Mouse (Mus musculus) CH12.LX (cell line): ENCODE measurements around the gene Rrbp1. TPM values are rescaled to one million over a fixed set of nuclear protein-coding genes. Genes with fewer than 3 reads are reported as not detected.

Experiments
- DNase-seq: peaks from one replicate; pipeline ENCODE4 v3.0.0-alpha.2; 2013; ENCODE audit errors: extremely low read depth
- H3K27ac ChIP-seq: 2 replicates; pipeline ENCODE4 v1.5.1; 2012; ENCODE audit warnings: low read depth, mild to moderate bottlenecking, control low read depth, moderate library complexity; ENCODE audit not compliant: insufficient read depth
- H3K27me3 ChIP-seq: replicated peaks from 2 replicates; pipeline ENCODE3; 2012; ENCODE audit warnings: inconsistent platforms
- H3K36me3 ChIP-seq, 2 experiments: replicated peaks in 1 of 2; 2 replicates each; pipeline versions ENCODE3 to v1.6.1; 2012; ENCODE audit warnings: inconsistent platforms in 1 of 2, low read length in 1 of 2, mild to moderate bottlenecking in 1 of 2, mixed read lengths in 1 of 2, moderate library complexity in 1 of 2; ENCODE audit not compliant: control insufficient read depth in 1 of 2, insufficient read depth in 1 of 2
- H3K4me1 ChIP-seq, 2 experiments: 2 replicates each; pipeline ENCODE4 v1.6.1; 2012; ENCODE audit warnings: inconsistent platforms in 1 of 2, moderate library complexity in 1 of 2; ENCODE audit not compliant: insufficient read depth in 2 of 2, control insufficient read depth in 1 of 2
- H3K4me2 ChIP-seq: 2 replicates; pipeline ENCODE4 v1.6.1; 2012; ENCODE audit warnings: low read depth, mild to moderate bottlenecking, control low read depth; ENCODE audit not compliant: poor library complexity, insufficient read depth, severe bottlenecking
- H3K4me3 ChIP-seq, 3 experiments: fragments of 150-350 bp in 1 of 3; sonication (generic) in 1 of 3; replicated peaks in 1 of 3; 2 replicates each; pipeline versions ENCODE3 to v1.5.1; 2011 to 2012; ENCODE audit warnings: low read depth in 2 of 3, low read length in 2 of 3, mild to moderate bottlenecking in 2 of 3, moderate library complexity in 2 of 3, control low read depth in 1 of 3, improper control_type of control experiment in 1 of 3, inconsistent platforms in 1 of 3, mixed read lengths in 1 of 3; ENCODE audit not compliant: poor library complexity in 1 of 3
- H3K79me2 ChIP-seq: replicated peaks from 2 replicates; pipeline ENCODE4 v1.6.1; 2012; ENCODE audit warnings: mild to moderate bottlenecking, moderate library complexity; ENCODE audit not compliant: control insufficient read depth, poor library complexity, insufficient read depth, severe bottlenecking; ENCODE audit errors: extremely low read depth
- H3K9ac ChIP-seq: 2 replicates; pipeline ENCODE4 v1.6.1; 2012; ENCODE audit warnings: low read depth, mild to moderate bottlenecking, control low read depth, moderate library complexity; ENCODE audit not compliant: insufficient read depth
- H3K9me3 ChIP-seq: replicated peaks from 2 replicates; pipeline ENCODE3; 2012; ENCODE audit warnings: low read length, inconsistent platforms, mixed read lengths
- CHD1 ChIP-seq: IDR thresholded peaks from 2 replicates; pipeline ENCODE4 v1.6.1; 2012; ENCODE audit warnings: low read depth, low read length, improper control_type of control experiment, inconsistent platforms
- CHD2 ChIP-seq: IDR thresholded peaks from 2 replicates; pipeline ENCODE4 v1.6.1; 2011; ENCODE audit warnings: low read length, improper control_type of control experiment
- CTCF ChIP-seq, 2 experiments: IDR thresholded peaks in 1 of 2; conservative IDR thresholded peaks in 1 of 2; 2 replicates each; pipeline ENCODE4 v1.5.1; 2011 to 2012; ENCODE audit warnings: low read depth in 2 of 2, low read length in 2 of 2, improper control_type of control experiment in 1 of 2, inconsistent platforms in 1 of 2, mild to moderate bottlenecking in 1 of 2, moderate library complexity in 1 of 2
- E2F4 ChIP-seq: IDR thresholded peaks from 2 replicates; pipeline ENCODE4 v1.6.1; 2011; ENCODE audit warnings: low read depth, low read length, improper control_type of control experiment; ENCODE audit not compliant: insufficient replicate concordance
- ELF1 ChIP-seq: IDR thresholded peaks from 2 replicates; pipeline ENCODE4 v1.6.1; 2014; ENCODE audit warnings: low read depth, mild to moderate bottlenecking, inconsistent platforms, low read length, improper control_type of control experiment
- EP300 ChIP-seq: IDR thresholded peaks from 2 replicates; pipeline ENCODE4 v1.6.1; 2011; ENCODE audit warnings: low read length, improper control_type of control experiment
- ETS1 ChIP-seq: conservative IDR thresholded peaks from 2 replicates; pipeline ENCODE4 v1.6.1; 2012; ENCODE audit warnings: low read depth, mild to moderate bottlenecking, inconsistent platforms, low read length, improper control_type of control experiment, moderate library complexity
- HCFC1 ChIP-seq: IDR thresholded peaks from 2 replicates; pipeline ENCODE4 v1.6.1; 2012; ENCODE audit warnings: low read depth, mild to moderate bottlenecking, inconsistent platforms, low read length, improper control_type of control experiment
- KAT2A ChIP-seq: IDR thresholded peaks from 2 replicates; pipeline ENCODE4 v1.6.1; 2012; ENCODE audit warnings: low read length, improper control_type of control experiment, inconsistent platforms; ENCODE audit not compliant: insufficient replicate concordance
- MAFK ChIP-seq: IDR thresholded peaks from 2 replicates; pipeline ENCODE4 v1.6.1; 2011; ENCODE audit warnings: low read length, improper control_type of control experiment; ENCODE audit not compliant: insufficient replicate concordance
- MAX ChIP-seq: IDR thresholded peaks from 2 replicates; pipeline ENCODE4 v1.6.1; 2011; ENCODE audit warnings: low read length, improper control_type of control experiment
- NELFE ChIP-seq: IDR thresholded peaks from 2 replicates; pipeline ENCODE4 v1.6.1; 2011; ENCODE audit warnings: low read depth, low read length, improper control_type of control experiment
- PAX5 ChIP-seq: IDR thresholded peaks from 2 replicates; pipeline ENCODE4 v1.6.1; 2012; ENCODE audit warnings: low read length, inconsistent platforms, mixed read lengths
- POLR2A ChIP-seq: IDR thresholded peaks from 2 replicates; pipeline ENCODE4 v1.6.1; 2011; ENCODE audit warnings: low read depth, mild to moderate bottlenecking, improper control_type of control experiment, low read length
- RAD21 ChIP-seq: IDR thresholded peaks from 2 replicates; pipeline ENCODE4 v1.6.1; 2011; ENCODE audit warnings: low read depth, mild to moderate bottlenecking, low read length, improper control_type of control experiment, moderate library complexity
- SIN3A ChIP-seq: IDR thresholded peaks from 2 replicates; pipeline ENCODE4 v1.6.1; 2012; ENCODE audit warnings: low read length, improper control_type of control experiment, inconsistent platforms
- SMC3 ChIP-seq: IDR thresholded peaks from 2 replicates; pipeline ENCODE4 v1.6.1; 2011; ENCODE audit warnings: low read depth, low read length, improper control_type of control experiment
- UBTF ChIP-seq: IDR thresholded peaks from 2 replicates; pipeline ENCODE4 v1.6.1; 2012; ENCODE audit warnings: low read depth, mild to moderate bottlenecking, inconsistent platforms, low read length, improper control_type of control experiment, moderate library complexity
- USF1 ChIP-seq: IDR thresholded peaks from 2 replicates; pipeline ENCODE4 v1.6.1; 2014; ENCODE audit warnings: low read depth, mild to moderate bottlenecking, inconsistent platforms, low read length, improper control_type of control experiment
- USF2 ChIP-seq: conservative IDR thresholded peaks from 2 replicates; pipeline ENCODE4 v1.6.1; 2011; ENCODE audit warnings: low read depth, low read length, improper control_type of control experiment
- ZKSCAN1 ChIP-seq: IDR thresholded peaks from 2 replicates; pipeline ENCODE4 v1.6.1; 2012; ENCODE audit warnings: low read depth, inconsistent platforms, low read length, improper control_type of control experiment, borderline replicate concordance
- ZMIZ1 ChIP-seq: IDR thresholded peaks from 2 replicates; pipeline ENCODE4 v1.6.1; 2012; ENCODE audit warnings: low read depth, mild to moderate bottlenecking, inconsistent platforms, low read length, improper control_type of control experiment
- ZNF384 ChIP-seq: IDR thresholded peaks from 2 replicates; pipeline ENCODE4 v1.6.1; 2012; ENCODE audit warnings: low read depth, low read length, improper control_type of control experiment, inconsistent platforms
- dilution Hi-C: fragments of 300-500 bp; cut with MboI; formaldehyde crosslinking; loops from 2 replicates; pipeline ENCODE4 v1.14.3; 2020; ENCODE audit warnings: low sequenced_read_pairs; ENCODE audit not compliant: extremely low pct_unique_long_range_greater_than_20kb, extremely low pct_ligation_motif_present
- in situ Hi-C: fragments of 300-500 bp; cut with MboI; formaldehyde crosslinking; loops from 3 replicates; pipeline ENCODE4 v1.14.3; 2019; ENCODE audit warnings: low sequenced_read_pairs, low pct_ligation_motif_present, low pct_unique_long_range_greater_than_20kb, mixed read lengths
- polyA plus RNA-seq: library from polyadenylated mRNA; unstranded; fragments of >175 nt; gene quantifications from 2 replicates; pipeline ENCODE4 v1.2.1, GENCODE M21; 2012; ENCODE audit warnings: low read depth; ENCODE audit not compliant: insufficient read length
- total RNA-seq, 2 experiments: library from RNA; depleted of rRNA; stranded (reverse); fragments of 300-350 nt in 1 of 2; fragments of >200 nt in 1 of 2; gene quantifications; 2 replicates each; pipeline ENCODE4 v1.2.3; 2012 to 2014

Gene Rrbp1
- total and polyA plus RNA-seq, 3 experiments = 42.4 to 127 (median 49.3) TPM

DNA sequence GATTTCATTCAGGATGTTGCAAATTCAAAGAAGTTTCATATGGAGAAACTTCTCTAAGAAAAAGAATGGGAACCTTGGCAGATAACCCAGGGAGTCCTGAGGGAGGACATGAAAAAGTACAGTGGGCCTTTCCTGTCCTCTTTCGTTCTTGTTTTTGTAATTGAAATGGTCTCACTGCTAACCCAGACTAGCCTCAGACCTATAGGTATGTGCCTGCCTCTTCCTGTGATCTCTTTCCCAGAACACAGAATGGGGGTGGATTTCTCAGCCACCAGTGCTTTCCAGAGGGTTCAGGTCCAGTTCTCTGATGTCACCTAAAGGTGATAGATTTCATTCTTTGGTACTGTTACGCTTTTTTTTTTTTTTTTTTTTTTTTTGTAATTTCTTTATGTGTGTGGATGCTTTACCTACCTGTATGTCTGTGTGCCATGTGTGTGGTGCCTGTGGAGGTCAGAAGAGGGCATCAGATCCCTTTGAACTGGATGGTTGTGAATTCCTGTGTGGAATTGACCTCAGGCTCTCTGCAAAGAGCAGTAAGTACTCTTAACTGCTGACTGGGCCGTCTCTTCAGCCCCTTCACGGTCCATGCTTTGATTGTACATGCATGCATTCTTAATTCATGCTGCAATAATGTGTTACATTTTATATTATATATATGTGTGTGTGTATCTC is 92.1 kb downstream of the Rrbp1 start:
- in situ Hi-C loops (loop anchor here (5.0 kb wide), 1 partner anchor 77 kb away; no protein-coding TSS in a partner anchor), dilution Hi-C loops (no loop called here)
- Histone ChIP-seq H3K27ac (no peak overlapping the region), H3K9me3 (no peaks in the 10 kb centered on the region), H3K27me3 (no peaks in the 10 kb centered on the region), H3K36me3 (peaks cover 0 to 2% of the 10 kb centered on the region in 2 experiments), H3K4me3 (no peak overlapping the region), H3K79me2 (peaks cover 50% of the 10 kb centered on the region), H3K9ac (no peak overlapping the region), H3K4me2 (no peak overlapping the region), H3K4me1 (peaks cover 0 to 31% of the 10 kb centered on the region in 2 experiments; a peak in 2 of 4 replicates)
- DNase-seq = no peak
- TF ChIP-seq PAX5 = no peak
- peak; percentile 17 for TF ChIP-seq RAD21
- no peak for TF ChIP-seq ELF1
- no peak for TF ChIP-seq POLR2A
- TF ChIP-seq MAX = no peak
- TF ChIP-seq EP300 = no peak
- TF ChIP-seq CHD2 = no peak
- TF ChIP-seq ZKSCAN1 = no peak
- no peak for TF ChIP-seq SMC3
- no peak for TF ChIP-seq USF2
- no peak for TF ChIP-seq KAT2A
- TF ChIP-seq CTCF (conservative IDR thresholded peaks at IDR 0.05 in 1 of 2, IDR thresholded peaks at IDR 0.05 in 1 of 2; ENCODE audit: low read depth in 2 of 2, low read length in 2 of 2) = peak in 1 of 2 experiments; percentile 22; a peak in 2 of 4 replicates
- no peak for TF ChIP-seq SIN3A
- TF ChIP-seq HCFC1 = no peak

DNA sequence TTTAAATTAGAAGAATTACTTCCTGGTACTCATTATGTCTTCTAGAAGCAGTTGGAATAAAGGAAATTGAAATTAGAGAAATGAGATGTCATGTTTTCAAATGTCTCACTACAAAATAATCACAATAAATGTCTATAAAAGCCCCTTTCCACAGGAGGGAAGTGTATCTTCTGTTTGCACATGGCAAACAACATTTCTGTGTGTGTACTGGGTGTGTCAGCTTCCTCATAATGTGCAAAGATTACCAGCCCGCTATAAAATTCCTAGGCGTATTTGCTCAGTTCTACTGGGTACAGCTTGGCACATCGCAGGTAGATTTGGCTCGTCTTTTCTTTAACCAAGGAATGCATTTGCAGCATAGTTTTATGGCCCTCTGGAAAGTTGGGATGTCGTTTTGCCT is 93.4 kb downstream of the Rrbp1 start:
- no peak for DNase-seq
- Histone ChIP-seq H3K79me2 (peaks cover 43% of the 10 kb centered on the region), H3K4me2 (no peak overlapping the region), H3K4me1 (peaks cover 0 to 28% of the 10 kb centered on the region in 2 experiments; a peak in 2 of 4 replicates), H3K27me3 (no peaks in the 10 kb centered on the region), H3K36me3 (peaks cover 0 to 2% of the 10 kb centered on the region in 2 experiments), H3K9ac (no peak overlapping the region), H3K4me3 (no peak overlapping the region), H3K9me3 (no peaks in the 10 kb centered on the region), H3K27ac (no peak overlapping the region)
- in situ Hi-C loops = loop anchor here (5.0 kb wide), 1 partner anchor 75 kb away; no protein-coding TSS in a partner anchor
- TF ChIP-seq E2F4 (no peak), NELFE (no peak), POLR2A (no peak), CTCF (conservative IDR thresholded peaks at IDR 0.05 in 1 of 2, IDR thresholded peaks at IDR 0.05 in 1 of 2; ENCODE audit: low read depth in 2 of 2, low read length in 2 of 2) (no peak), ELF1 (no peak), ZKSCAN1 (no peak), CHD2 (no peak), EP300 (no peak), UBTF (no peak), ZMIZ1 (no peak), CHD1 (no peak), RAD21 (no peak), MAFK (no peak), ETS1 (no peak), USF1 (no peak), USF2 (no peak), SIN3A (no peak), ZNF384 (no peak), KAT2A (no peak)
- dilution Hi-C loops = no loop called here
